Mouse (Mus musculus): ENCODE results near the gene Mesp1. TPM values are rescaled to one million over a fixed set of nuclear protein-coding genes. Genes with fewer than 3 reads are reported as not detected.
A peak's percentile ranks its signal among the peaks of the same experiment; 100 is the strongest.
"Not testable (repeated sequence)": the region's sequence is repeated elsewhere in the genome, so short reads cannot be mapped to it uniquely, and the experiment has no call there.

Mesp1 gene
- total RNA-seq, 2 experiments from 2014 or later, result not detected

DNA sequence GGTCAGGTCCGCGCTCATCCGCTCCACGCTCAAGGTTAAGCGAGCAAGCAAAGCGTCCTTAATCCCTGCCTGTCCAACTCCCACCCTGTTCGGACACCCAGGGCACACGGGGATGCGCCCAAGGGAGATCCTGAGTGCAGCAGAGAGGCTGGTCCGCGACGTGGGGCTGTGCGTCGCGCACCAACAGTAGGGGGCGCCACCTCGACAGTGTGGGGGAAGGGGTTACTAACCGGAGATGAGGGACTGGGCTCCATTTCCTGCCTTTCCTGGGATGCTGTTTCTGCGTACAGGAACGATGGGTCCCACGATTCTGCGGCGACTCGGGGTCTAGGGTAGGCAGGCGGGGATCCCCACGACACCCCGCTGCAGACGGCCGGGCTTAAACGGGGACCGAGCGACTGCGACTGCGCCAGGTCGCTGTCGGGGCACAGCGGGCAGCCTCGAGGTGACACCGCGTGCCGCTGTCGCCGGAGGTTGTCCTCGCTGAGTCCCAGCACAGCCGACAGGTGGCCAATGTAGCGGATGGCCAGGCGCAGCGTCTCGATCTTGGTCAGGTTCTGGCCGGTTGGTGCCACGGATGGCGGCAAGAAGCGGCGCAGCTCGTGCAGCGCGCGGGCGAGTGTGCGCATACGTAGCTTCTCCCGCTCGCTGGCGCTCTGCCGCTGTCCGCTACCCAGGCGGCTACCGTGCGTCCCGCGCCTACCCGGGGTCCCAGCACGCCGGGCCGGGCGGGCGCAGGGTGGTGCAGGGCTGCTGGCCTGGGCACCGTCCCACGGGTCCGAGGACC lies 760 bp downstream of the Mesp1 start:
- DNase-seq, result peak; percentile 61

DNA sequence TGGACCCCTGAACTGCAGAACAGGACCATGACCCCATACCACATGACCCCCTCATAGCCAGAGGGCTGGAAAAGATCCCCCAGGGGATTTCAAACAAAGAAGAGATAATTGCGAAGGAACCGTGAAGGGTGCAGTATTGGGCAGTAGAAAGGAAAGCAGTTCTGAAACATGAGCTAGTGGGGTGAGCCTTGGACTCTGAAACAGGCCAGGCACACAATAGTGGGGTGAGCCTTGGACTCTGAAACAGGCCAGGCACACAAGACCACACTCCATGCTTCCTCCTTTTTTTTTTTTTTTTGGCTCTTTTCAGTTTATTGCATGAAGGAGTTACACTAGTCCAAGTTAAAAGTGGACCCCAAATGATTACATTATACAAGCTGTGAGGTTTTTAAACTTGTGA lies 3.8 kb downstream of the Mesp1 start:
- DNase-seq, result not testable (repeated sequence)

DNA sequence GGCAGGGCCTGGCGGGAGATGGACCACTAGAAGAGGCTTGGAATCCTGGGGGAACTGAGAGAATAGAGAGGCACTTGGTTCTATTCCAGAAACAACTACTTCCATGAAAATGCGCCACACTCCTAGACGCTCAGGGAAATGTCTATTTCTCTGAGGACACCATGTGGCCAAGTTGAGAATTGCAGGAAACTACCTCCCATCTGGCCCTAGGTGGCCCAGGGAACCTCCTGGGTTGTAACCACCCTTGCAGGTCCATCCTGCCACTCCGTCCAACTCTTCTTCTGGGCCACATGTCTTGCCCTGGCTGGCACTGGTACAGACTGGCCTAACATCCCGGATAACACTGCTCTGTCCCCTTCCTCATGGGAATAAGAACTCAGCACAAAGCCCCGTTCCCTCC lies 7.3 kb downstream of the Mesp1 start:
- peak; percentile 73 to 81 for DNase-seq

DNA sequence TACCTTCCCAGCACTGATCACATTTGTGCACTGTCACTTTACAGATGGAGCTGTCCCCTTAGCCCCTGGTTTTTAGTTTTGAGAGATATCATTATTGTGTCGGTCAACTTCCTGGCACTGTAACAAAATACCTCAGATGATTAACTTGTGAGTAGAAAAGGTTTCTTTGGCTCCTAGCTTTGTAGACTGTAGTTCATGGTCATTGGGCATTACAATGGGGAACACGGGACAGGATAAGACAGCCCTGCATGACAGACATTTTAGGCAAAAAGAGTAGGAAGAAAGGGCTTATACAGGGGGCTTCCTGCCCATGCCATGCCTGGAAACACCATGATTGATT lies 11.1 kb downstream of the Mesp1 start:
- DNase-seq, result no peak

DNA sequence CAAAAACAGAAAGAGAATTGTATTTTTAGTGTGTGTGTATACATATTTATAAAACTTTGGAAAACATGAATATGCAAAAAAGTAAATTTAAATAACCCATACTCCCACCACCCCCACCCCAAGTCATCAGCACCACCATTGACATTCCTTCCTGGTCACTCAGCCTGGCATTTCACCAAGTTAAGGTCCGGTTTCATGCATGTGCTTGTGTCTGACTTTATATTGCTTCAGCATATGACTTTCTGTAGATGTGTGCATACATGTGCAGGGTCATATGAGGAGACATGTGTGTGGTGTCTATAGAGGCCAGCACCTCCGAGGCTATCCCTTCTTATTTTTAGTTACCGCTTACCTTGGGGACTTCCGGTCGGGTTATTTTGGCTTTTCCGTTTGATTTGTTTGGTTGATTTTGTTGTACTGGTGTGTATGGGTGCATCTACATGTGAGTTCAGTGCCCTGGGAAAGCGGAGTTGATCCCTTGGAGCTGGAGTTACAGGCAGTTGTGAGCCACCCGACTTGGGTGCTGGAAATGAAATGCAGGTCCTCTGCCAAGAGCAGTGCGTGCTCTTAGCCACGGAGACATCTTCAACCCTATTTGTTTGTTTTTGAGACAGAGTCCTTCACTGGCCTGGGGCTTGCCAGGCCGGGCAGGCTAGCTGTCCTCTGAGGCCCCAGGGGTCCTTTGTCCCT lies 11.6 kb downstream of the Mesp1 start:
- peak in 1 of 2 experiments; percentile 61 for DNase-seq

DNA sequence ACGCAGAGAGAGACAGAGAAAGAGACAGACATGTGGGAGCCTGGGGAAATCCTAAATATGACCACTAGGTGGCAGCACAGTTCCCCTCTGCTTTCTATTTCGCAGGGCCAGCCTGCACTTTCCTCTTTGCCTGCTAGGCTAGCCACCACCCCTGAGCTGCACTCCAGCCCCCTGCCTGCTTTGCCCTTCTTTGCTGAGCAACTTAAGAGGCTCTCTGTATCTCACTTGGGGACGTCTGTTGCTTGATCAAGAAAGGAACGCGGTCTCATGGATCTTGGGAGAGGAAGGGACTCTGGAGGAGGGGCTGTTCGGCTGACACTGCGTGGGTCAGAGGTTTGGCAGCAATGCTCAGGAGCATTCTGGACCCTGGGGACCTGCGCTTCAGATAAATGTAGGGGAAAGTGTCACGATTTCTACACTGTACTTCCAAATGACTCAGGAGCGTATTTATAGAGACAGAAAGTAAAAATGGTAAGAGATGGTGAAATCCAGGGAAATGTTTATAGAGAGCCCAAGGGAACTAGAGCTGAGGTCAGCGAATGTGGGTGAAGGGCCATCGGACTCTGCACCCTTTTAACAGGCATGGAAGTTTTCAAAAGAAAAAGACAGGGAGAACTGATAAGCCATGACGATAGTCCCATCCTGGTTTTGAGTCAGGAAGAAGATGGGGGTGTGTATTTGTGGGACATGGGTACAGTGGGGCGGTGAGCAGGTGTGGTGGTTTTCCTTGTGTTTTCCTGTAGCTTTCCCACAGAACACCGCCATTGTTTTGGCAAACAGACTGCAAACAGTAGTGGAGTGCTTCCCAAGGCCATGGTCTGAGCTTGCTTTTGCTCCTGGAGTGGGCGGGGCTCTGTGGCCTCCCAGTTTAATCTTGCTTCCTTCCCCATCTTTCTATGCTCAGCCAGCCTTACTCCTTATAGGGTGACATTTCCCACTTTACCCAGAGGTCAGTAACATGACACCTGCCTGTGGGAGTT lies 12.7 kb downstream of the Mesp1 start:
- DNase-seq, result peak; percentile 79 to 86

DNA sequence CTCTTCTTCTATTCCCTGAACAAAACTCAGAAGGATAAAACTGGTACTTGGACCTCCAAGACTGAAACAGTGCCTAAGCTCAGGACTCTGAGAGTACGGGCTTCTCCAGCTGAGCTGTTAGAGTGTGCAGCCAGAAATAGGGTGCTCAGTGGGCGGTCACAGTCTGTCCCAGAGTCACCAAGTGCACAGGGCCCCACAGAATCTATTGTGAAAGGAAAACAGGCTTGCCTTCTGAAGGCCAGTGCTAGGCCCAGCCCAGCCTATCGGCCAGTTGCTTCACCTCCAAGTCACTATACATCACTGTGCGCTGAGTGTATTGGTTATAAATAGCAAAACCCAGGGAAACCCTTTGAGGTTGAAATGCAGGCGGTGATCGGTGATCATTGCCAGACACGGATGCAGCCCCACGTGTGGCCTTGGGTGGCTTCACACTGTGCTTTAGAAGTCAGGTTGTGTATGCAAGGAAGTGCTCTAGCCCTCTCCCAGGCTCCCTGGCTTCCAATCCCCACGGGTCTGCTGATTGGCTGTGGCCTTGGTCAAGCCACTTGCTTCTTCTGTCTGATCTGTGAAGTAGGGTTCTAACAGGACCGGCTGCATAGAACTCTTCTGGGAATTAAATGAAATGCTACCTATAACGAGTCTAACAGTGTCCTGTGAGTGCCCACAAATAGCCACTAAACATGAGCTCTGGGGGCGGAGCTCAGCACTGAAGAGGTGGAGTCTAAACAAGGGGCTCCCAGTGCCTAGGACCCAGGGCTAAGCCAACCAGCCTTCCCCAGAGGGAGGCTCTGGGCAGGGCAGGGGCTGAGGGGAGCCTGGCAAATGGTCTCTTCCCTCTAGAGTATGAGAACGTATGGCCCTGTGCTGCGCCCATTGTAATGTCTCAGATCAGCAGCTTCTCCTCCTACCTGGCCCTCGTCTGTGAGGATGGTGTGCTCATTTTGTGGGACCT lies 21.8 kb downstream of the Mesp1 start:
- peak; percentile 32 to 35 for DNase-seq

DNA sequence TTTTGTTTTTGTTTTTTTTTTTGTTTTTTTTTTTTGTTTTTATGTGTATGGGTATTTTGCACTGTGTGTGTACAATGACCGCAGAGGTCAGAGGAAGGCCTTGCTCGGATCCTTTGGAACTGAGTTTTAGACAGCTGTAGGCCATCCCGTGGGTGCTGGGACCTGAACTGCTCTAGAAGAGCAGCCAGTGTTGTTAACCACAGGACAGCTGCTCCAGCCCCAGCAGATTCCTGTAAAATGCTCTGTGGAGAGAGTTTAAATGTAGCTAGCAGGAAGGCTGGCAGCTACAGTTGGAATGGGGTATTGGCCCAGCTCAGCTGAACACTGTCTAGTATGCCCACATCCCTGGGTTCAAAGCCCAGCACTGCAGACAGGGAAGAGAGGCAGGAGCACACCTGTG lies 23.9 kb downstream of the Mesp1 start:
- DNase-seq, result no peak

DNA sequence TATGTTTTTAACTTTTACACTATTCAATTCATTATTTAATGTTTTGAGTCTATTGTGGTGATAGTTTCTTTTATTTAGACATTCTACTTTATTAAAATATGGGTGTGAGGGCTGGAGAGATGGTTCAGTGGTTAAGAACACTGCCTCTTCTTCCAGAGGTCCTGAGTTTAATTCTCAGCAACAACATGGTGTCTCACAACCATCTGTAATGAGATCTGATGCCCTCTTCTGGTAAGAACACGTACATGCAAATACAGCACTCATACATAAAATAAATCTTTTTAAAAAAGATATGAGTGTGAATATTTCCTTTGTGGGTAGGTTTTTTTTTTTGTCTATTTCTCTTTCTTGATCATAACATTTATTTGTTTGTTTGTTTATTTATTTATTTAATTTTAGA lies 27.6 kb downstream of the Mesp1 start:
- DNase-seq, result no peak

DNA sequence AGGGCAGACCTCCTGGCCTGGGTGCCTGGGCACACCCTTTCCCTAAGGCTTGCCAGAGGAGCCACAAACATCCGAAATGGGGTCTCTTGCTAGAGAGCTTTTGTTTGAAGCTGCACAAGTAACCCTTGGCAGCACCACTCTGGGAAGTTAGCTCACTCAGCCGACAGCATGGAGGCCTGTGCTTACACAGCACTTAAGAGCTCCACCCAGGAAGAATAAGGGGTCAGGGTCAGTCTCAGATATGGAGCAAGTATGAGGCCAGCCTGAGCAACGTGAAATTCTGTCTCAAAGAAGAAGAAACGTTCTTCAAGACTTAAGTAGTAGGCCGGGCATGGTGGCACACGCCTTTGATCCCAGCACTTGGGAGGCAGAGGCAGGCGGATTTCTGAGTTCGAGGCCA lies 31.5 kb downstream of the Mesp1 start:
- DNase-seq, result peak in 1 of 2 experiments; percentile 13

DNA sequence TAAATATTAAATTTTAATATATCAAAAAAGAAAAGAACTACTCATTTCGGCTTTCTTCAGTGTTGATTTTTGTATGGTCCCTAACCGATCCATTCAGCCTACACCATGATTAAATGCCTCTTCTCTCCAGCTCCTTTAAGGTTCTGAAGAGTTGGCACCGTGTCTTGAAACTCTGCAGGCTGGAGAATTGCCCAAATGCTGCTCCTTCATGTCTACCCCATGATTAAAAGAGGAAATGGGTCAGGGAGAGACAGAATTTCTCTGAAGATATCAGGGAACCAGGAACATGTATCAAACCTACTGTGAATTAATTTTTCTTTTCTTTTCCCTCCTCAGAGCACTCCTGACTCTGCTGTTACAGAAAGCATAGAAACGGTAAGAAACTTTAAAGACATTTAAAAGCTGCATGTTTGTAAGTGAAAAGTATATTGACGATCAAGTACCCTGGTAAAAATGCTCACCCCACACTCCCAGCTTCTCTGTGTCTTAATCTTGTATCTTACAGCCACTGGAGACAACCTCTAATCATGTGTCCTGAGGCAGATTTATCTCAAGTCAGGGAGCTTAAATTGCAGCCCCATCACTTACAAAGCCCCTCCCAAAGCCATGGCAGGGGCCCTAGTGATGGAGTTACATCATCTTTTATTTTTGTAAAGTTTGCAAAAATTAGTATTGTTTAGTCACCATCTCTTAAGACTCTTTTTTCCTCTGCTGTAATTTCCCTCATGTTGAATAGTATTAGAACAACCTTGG lies 32.3 kb downstream of the Mesp1 start:
- DNase-seq, result peak; percentile 19 to 52

DNA sequence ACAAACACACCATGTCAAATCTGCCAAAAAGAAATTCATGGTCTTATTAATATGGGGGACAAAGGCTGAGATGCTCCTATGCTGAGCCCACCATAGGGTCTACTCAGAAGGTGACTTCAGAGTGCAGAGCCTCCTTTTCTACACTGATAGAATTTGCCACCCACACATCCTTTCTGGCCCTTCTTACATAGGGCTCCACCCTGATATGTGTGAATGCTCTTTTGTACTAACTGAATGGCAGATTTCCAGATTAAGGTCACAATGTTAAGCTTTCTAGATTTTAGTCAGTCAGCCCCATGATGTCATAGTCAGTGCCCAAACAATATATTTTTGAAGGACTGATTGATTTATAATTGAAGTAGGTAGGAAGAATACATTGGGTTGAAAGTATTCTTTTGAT lies 33.8 kb downstream of the Mesp1 start:
- DNase-seq, result no peak

DNA sequence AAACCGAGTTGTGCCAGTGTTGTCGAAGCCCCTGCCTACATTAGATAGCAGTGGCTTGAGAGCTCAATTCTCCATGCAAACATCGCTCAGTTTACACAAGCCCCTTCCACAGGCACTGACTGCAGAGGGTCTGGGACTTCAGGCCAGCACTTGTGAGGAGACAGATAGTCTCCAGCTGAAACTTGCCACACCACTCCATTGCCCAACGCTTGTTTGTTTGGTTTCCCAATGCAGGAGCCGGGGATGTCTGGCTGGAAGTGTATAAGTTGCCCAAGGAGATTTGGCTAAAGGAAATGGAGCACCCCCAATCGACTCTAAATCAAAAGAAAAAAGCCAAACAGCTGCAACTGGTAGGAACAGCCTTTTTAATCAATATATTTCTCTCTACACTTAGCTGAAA lies 35.4 kb downstream of the Mesp1 start:
- peak; percentile 51 to 72 for DNase-seq

DNA sequence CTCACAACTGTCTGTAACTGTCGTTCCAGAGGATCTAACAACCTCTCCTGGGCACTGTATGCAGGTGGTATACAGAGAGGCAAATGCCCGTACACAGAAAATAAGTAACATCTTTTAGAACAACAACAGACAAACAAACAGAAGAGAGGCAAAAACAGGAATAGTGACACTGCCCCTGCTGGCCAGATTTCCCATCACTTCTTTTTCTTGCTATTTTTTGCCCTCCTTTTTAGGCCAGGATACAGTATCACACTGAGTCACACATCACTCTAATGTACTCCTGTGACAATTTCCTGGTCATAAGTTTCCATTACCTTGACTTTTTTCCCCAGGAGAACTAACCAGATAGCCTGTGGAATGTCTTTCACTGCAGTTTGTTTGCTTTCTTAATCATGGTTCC lies 37.3 kb downstream of the Mesp1 start:
- DNase-seq, result no peak

DNA sequence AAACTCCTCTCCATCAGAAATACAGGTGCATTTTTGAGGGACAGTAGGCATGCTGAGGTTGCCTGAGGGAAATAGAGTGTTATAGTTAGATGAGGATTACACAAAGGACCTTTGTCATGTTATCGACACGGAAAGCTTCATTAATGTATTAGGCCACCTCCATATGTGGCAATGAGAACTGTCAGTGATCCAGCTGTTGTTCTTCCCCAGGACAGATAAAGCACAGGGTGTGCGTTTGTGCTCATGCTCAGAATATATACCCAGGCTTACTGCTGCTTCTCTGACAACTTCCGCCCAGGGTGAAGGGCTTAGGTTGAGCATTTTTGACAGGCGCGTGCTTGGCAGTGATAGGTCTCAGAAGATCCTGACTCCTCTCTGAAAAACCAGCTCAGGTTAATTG lies 44.1 kb downstream of the Mesp1 start:
- DNase-seq, result no peak

DNA sequence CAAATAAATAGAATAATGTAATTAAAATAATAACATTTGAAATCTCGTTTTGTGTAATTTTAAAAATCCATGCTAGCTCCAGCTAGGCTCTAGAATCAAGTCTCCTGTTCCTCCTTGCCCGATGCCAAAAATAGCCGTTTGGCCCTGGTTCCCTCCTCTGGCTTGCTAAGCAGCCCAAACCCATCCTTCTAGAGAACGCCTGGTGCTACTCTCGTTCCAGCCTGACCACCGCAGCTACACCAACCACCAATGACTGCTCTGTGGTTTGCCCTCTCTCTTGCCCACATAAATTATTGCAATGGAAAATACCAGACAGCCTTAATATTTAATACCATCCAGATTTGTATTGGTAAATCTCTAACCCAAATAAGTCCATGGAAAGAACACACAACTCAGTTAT lies 45.9 kb downstream of the Mesp1 start:
- no peak for DNase-seq

DNA sequence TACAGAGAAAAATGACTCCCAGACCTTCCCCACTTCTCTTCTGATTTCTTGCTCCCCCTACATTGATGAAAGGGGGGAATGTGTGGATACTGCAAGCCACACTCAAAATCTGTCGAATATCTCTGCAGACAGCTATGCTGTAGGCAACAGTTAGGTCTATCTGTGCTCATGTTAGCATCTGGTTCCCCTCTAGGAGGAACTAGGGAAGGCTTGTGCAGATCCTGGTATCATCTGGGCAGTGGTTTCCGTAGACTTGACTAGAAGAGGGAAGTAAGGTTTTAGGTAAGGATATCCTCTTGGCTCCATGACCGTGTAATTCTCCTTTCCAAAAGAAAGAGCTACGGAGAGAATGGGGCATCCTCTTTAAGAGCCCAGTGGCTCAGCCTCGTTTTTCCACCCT lies 49.0 kb downstream of the Mesp1 start:
- DNase-seq, result no peak

DNA sequence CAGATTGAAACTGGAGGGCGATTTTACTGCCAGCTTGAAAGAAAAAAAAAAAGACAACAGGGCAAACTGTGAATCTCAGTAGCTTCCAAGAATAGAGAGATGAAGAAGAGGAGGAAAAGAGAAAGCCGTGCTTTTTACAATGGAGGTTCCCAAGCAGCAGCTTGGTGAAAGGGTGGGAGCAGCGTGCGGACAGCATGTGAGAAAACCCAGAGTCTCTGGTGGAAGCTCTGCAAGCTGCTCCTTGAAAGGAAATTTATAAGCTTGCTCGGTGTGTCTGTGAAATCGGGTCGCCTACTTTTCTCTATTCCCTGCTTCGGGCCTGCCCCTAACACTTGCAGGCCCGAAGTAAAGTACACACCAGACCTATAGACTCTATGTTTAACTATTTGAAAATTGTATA lies 49.5 kb downstream of the Mesp1 start:
- no peak for DNase-seq

DNA sequence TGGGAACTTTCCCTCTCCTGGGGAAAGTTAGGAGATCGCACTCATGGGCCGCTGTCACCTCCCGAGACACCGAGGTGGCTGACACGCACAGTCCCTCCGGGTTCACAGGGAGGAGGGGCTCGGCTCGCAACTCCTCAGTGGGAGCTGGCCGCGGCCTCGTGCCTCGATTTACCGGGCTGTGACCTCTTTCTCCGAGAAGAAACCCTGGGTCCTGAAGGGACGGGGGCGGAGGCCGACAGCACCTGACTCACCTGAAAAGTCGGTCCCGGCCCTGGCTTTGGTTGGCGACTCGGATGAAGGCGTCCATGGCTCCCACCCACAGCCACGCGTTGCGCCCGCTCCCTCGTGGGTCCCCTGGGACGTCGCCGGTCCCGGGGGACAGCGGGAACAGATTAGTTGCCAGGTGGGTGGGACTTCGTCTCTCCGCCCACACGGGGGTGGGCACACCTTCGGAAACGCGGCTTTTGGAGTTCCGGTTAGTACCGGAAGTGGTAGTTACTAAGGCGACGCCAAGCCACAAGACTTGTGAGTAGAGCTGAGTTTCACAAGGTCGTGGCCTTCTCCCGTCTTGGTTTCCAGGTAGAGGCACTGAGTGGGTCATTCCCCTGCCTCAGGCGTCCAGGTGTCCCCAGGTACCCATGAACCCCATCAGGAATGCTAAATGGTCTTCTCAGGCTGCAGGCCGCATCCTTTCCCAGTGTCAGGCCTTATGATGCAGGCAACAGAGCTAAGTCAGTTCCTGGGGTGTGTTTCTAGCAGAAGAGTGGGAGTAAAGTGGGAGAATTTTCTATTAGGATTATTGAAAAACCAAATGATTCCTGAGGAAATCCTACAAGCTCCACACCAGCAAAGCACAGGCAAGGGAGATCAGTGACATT lies 50.7 kb downstream of the Mesp1 start, which contains the start of the genes Pex11a and Wdr93:
TSS of gene Pex11a (minus strand) at position 473 of the 878 bp plus-strand sequence.
TSS of gene Wdr93 (plus strand) at position 505 of the 878 bp plus-strand sequence.
- peak; percentile 91 to 92 for DNase-seq

DNA sequence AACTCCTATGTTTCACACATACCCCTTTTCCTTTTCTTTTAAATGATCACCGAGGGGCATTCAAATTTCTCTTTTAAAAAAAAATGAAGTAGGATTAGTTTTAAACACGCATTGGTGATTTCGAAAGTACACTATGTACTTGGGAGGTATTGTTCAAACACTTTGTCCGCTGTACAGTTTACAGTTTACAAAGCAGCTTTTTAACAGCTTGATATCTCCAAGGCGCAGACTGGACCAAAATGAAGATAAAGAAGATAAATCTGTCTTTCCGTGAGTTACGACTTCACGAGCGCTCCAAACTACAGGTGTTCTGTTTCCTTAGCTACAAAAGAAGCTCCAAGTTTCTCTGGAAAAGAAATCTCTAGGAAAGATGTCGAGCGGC lies 51.3 kb downstream of the Mesp1 start:
- DNase-seq, result no peak

Measured in adrenal gland, postnatal 36 days (tissue).